Mouse (Mus musculus): Measurements from ENCODE around the gene Cdk5r2.

The Cdk5r2 gene

DNA sequence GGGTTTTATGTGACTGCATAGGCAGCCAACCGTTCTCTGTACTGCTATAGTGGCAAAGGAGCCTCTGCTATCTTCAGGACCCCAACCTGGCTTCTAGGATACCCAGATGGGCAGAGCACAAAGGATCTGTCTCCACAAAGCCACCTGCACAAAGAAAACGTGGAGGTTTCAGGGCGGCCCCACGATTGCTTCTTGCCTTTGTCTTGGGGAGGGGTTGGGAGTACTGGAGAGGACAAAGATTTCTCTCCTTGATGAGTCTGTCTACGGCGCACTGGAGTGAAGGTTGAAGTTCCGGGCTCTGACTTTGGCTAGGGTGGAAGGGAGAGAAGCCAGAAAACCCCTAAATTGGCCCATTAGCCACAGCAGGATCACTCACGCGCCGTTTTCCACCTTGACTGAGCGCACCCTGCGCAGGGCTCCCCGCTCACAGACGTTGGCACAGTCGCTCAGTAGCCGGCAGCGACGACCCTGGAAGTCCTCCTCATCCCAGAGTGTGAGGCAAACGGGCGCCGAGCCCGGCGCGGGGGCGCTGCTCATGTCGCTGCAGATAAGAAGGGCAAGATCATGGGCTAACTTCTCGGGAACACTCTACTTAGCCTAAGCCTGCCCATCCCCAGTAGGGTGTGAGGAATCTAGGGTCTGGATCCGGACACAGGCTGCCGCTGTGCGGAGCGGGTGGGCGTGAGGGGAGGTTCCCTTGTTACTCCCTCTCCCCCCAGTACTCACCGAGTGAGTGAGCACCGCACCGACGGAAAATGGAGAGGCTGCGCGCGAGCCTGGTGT, 37.8 kb downstream of the Cdk5r2 start:
- DNase-seq (ENCODE audit: low spot score): no peak

DNA sequence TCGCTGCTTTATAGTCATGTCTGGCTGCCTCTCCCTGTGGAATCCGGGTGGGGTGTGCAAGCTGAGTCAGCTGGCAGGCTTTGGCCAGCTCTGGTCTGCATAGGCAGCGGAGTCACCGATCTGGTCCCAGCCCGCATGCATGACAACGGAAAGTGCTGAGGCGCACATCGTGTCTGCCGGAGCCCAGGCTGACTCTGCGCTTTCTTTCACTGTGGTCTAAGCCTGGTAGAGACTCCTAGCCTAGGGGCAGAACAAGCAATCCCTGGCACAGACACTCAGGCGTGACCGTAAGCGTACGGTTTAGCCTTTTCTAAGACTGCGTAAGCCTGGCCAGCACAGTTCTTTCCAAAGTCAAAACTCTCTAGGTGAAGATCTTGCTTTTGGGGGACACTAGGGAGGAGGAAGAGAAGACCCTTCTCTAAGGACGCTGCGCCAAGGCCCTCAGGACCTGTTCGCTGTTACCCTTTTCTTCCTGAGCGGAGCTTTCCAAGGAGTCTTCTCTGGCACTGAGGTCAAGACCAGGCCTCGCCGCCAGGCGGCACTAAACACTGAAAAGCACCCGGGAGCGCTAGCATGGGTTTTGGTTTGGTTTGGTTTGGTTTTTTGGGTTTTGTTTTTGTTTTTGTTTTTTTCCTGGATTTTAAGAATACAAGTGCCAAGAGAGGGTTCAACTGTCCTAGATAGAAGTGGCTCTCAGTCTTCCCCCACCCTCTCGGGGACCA, 38.6 kb downstream of the Cdk5r2 start, which contains the start of gene Cryba2:
TSS of gene Cryba2 (minus strand) at position 10 of the 722 bp plus-strand sequence.
- no peak for DNase-seq (ENCODE audit: low spot score)

DNA sequence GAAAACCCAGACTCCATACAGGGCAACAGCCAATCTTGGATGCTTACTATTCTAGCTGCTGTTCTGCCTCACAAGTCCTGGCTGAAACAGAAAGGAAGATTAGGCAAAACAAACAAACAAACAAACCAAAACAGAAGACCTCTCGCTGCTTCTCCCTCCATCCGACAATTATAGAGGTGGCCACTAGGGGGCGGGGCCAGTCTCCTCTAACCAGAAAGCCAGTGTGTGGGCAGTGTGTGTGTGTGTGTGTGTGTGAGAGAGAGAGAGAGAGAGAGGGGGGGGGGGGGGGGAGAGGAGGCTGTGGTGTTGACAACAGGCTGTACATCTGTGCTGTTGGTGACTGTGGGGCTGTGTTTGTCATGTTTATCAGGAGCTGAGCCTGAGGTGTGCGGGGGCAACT, 40.2 kb downstream of the Cdk5r2 start:
- peak; percentile 26 for DNase-seq (ENCODE audit: low spot score)

DNA sequence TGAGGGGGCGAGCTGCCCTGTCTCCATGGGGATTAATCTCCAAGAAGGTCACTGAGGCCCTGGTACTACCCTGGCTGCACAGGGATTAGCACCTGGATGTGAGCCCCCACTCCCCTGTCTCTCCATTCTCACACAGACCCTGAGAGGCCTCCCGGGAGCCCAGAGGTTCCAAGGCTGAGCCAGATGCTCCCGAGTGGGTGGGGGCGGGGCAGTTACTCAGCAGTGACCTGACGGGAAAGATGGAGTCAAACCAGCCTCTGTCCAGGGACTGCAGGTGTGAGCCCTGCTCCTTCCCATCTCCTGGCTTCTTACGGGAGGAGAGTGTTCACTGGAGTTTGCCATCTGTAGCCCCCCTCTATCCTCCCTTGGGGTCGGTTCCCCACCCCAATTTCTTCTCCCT, 43.2 kb downstream of the Cdk5r2 start:
- no peak for DNase-seq (ENCODE audit: low spot score)

DNA sequence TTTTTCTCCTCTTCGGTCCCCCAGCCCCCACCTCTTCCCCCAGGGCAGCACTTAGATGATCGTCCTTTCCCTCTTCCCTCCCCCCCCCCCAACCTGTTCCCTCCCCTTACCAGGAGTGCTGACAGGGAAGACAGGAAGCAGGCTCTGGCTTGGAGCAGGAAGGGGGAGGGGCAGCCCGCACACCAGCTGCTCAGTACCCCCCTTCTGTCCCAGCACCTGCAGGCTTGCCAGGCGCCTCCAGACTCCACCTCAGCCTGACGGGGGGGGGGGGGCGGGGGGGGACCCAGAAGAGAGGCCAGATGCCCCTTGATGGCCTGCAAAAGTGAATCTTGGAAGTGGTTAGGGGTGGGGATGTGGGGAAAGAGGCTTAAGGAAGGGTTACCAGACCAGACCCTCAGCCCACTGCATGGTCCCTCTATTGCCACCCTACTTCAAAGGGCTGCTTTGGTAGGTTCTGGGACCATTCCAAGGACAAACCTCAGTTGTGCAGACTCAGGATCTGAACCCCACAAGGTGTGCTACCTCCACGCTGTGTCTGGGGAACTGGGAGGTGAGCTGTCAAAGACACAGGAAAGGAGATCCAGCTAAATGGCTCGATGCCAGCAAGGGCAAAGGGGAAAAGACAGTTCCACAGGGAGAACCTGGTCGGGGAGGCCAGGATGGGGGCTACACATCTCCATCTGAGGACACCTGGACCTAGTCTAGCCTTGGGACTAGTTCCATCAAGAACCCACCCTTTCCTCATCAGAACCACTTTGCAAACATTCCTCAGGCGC, 44.1 kb downstream of the Cdk5r2 start:
- DNase-seq (ENCODE audit: low spot score): no peak

DNA sequence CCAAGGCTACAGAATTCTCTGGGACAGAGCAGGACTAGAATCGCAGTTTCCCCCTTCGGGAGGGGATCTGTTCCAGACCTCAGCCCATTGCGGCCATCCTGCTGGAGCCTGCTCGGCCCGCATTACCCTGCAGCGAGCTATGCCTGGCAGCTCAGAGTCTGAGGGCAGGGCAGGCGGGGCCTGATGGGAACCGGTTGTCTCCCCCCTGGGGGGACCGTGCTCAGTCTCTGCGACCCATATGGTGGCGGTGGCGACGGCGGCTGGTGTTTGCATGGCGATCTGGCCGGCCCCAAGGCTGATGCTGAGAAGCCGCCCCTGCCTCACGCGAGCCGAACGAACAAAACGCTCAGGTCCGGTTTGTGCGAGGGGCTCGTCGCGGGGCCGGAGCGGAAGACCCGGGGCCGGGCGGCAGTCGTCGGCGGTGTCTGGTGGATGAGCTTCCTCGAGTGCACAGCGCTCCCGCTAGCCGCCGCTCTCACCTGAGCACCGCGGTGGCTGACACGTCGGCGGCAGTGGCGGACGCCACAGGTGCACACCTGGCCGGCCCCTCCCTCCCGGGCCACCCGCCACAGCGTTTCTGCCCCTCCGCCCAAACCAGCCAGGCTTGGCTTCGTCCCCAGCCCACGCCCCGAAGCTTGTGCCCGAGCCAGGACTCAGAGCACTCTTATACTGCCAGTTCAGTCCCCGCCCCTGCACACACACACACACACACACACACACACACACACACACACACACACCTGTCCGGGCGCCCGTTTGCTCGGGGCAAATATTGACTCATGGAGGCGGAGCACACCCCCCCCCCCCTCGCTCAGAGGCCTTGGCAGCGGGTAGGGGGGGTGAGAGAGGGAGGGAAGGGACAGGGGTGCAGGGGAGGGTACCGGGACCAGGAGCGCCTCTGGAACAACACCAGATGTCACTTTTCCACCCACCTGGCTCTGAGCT, 45.9 kb downstream of the Cdk5r2 start:
- DNase-seq (ENCODE audit: low spot score): no peak

DNA sequence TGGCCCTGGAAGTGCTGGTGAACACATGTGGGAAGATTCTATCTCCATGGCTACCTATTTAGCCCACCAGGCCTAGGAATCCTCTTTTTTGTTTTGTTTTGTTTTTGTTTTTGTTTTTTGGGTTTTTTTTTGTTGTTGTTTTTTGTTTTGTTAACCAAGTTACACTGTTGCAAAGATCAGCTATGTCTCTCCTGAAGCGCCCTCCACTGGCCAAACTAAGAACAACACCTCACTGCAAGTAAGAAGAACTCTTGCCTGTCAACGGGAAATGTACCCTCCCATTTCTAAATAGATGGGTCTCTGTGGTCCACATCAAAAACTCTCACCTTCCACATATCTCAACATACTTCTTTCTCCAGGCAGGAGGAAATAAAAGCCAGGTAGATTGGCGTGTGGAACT, 47.0 kb downstream of the Cdk5r2 start:
- DNase-seq (ENCODE audit: low spot score): no peak

DNA sequence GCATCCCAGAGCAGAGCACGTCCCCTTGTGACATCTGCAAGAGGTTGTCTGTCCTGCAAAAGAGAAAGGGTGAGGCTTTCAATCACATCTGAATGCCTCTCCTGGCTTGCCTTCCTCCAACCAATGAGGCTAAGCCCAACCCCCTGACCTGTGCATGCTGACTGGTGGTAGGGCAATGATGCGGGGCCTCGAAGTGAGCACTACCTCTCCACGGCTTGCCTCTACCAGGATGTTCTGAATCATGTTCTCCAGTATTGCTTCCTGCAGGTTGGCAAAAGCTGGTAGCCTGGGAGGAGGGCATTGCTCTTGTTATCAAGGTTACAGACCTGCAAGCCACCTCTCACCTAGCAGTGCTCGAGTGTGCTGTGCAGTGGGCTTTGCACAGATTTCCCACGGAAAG, 47.5 kb downstream of the Cdk5r2 start:
- DNase-seq (ENCODE audit: low spot score): no peak
